Mouse (Mus musculus): ENCODE data around the gene Rpl13. TPM values are rescaled to one million over a fixed set of nuclear protein-coding genes. Genes with fewer than 3 reads are reported as not detected.
A peak's percentile ranks its signal among the peaks of the same experiment; 100 is the strongest.

The Rpl13 gene
- polyA plus RNA-seq, 1 experiment, result 3,303 TPM

DNA sequence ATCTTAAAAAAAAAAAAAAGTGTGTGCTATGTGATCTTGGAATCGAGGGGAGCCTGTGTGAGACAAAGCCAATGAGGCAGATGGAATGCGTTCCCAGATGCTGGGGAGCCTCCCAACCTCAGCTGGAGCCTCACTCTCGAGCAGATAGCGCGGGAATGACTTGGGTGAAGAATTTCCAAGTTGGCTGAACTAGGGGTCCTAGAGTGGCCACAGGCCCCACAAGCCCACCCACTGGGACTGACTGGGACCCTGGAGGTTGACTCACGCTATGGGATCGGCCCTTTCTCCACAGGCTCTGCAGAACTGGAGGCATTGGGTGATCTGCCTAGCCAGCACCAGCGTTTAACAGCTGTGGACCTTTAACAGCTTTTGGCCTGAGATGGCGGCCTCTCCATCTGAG lies 34.1 kb downstream of the Rpl13 start:
- H3K4me1 ChIP-seq (replicated peaks; ENCODE audit: control insufficient read depth, insufficient read depth, low read length), result no peaks in the 10 kb centered on the region
- H3K36me3 ChIP-seq (ENCODE audit: control insufficient read depth, insufficient read depth, low read length), result no peaks in the 10 kb centered on the region
- no peak overlapping the region for H3K27ac ChIP-seq (ENCODE audit: control insufficient read depth, insufficient read depth, low read length)
- no peak overlapping the region for H3K4me3 ChIP-seq (ENCODE audit: control insufficient read depth, insufficient read depth, low read length)
- H3K27me3 ChIP-seq (ENCODE audit: control insufficient read depth, insufficient read depth, low read length), result no peaks in the 10 kb centered on the region
- TF ChIP-seq CTCF (IDR thresholded peaks at IDR 0.05; ENCODE audit: borderline replicate concordance, control insufficient read depth, extremely low read depth, insufficient read depth, low read length, poor library complexity), result no peak
- no peak for TF ChIP-seq POLR2A (IDR thresholded peaks at IDR 0.05; ENCODE audit: control insufficient read depth, extremely low read depth, insufficient read depth, low read length, poor library complexity)
- 96% methylated on average over 9 of the region's 9 CpGs for WGBS
- no peak for DNase-seq

DNA sequence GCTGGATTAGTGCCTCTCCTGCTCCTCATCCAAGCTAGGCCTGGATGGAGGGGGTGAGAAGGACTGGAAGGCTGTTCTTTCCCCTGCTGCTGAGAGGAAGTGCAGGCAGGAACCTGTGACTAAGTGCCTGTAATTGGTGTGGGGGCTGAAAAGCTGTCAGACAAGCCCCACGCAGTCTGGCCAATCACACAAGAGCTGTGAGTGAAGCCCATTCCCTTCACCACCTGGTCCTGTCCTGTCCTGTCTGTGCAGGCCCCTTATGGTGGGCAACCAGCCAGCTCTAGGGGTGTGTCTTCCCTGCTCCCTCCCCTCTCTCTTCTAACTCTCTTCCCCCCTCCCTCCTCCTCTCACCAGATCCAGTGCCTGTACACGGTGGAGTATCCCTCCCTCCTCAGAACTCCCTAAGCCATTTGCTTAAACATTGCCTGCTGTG lies 35.5 kb downstream of the Rpl13 start:
- 0 out of 2 replicates have a peak, but pooled peaks cover 2% of the 10 kb centered on the region for H3K4me1 ChIP-seq (replicated peaks; ENCODE audit: control insufficient read depth, insufficient read depth, low read length)
- H3K27ac ChIP-seq (ENCODE audit: control insufficient read depth, insufficient read depth, low read length), result no peak overlapping the region
- no peak for TF ChIP-seq POLR2A (IDR thresholded peaks at IDR 0.05; ENCODE audit: control insufficient read depth, extremely low read depth, insufficient read depth, low read length, poor library complexity)
- no peak for TF ChIP-seq CTCF (IDR thresholded peaks at IDR 0.05; ENCODE audit: borderline replicate concordance, control insufficient read depth, extremely low read depth, insufficient read depth, low read length, poor library complexity)
- WGBS, result 52% methylated on average over 2 of the region's 2 CpGs
- H3K4me3 ChIP-seq (ENCODE audit: control insufficient read depth, insufficient read depth, low read length), result no peak overlapping the region
- H3K27me3 ChIP-seq (ENCODE audit: control insufficient read depth, insufficient read depth, low read length), result no peaks in the 10 kb centered on the region
- no peaks in the 10 kb centered on the region for H3K36me3 ChIP-seq (ENCODE audit: control insufficient read depth, insufficient read depth, low read length)
- DNase-seq, result no peak

DNA sequence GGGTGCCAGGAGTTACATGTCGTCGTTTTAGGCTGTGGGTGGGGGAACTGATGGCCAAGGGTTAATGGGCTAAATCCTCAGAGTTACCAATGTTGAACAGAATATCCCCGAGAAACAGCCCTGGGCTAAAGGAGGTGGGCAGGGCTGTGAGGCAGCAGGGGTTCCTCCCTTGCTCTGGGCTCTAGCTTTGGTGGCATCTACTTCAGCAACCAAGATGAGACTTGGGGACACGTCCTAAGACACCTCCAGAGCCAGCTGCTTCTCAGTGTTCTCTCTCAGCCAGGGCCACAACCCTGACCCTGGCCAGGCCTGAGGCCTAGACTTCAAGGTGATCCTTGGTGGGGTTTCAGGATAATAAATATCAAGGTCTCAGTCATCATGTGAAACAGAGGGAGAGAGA lies 36.6 kb downstream of the Rpl13 start:
- DNase-seq, result no peak
- H3K4me1 ChIP-seq (replicated peaks; ENCODE audit: control insufficient read depth, insufficient read depth, low read length), result peaks cover 2% of the 10 kb centered on the region; the same call in 1 of the 2 replicates
- WGBS, result 69% methylated on average over 4 of the region's 4 CpGs
- H3K27ac ChIP-seq (ENCODE audit: control insufficient read depth, insufficient read depth, low read length), result no peak overlapping the region
- no peak for TF ChIP-seq POLR2A (IDR thresholded peaks at IDR 0.05; ENCODE audit: control insufficient read depth, extremely low read depth, insufficient read depth, low read length, poor library complexity)
- no peak for TF ChIP-seq CTCF (IDR thresholded peaks at IDR 0.05; ENCODE audit: borderline replicate concordance, control insufficient read depth, extremely low read depth, insufficient read depth, low read length, poor library complexity)
- H3K36me3 ChIP-seq (ENCODE audit: control insufficient read depth, insufficient read depth, low read length), result no peaks in the 10 kb centered on the region
- H3K27me3 ChIP-seq (ENCODE audit: control insufficient read depth, insufficient read depth, low read length), result no peaks in the 10 kb centered on the region
- no peak overlapping the region for H3K4me3 ChIP-seq (ENCODE audit: control insufficient read depth, insufficient read depth, low read length)

DNA sequence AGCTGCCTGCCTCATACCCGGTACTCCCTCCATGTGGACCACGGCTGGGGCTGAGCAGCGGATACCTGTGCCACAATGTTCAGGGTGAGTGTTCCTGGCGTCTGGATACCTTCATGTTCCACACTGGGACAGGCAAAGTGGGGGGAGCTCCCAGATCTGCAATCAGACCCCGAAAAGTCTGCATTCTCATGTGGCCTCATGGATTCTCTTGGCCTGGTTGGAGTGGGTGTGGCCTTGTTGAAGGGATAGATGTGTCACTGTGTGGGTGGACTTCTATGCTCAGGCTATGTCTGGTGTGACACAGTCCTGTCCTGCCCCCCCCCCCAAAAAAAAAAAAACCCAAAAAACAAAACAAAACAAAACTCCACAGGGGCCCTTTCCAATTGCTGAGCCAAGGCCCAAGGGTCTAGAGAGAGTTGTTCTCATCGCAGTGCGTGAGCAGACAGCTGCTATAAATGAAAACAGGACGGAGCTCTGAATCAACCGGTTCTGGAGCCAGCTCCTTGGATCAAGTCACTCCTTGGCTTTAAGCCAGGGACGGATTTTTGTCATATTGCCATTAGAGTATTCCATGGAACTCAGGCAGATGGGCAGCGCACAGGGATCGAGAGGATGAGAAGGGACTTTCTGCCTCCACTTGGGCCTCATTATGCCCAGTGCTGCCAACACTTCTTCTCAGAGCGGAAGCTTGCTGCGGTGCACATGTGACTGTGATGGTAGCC lies 39.8 kb downstream of the Rpl13 start:
- H3K36me3 ChIP-seq (ENCODE audit: control insufficient read depth, insufficient read depth, low read length), result no peaks in the 10 kb centered on the region
- no peak overlapping the region for H3K27ac ChIP-seq (ENCODE audit: control insufficient read depth, insufficient read depth, low read length)
- H3K4me3 ChIP-seq (ENCODE audit: control insufficient read depth, insufficient read depth, low read length), result no peak overlapping the region
- no peak for DNase-seq
- H3K27me3 ChIP-seq (ENCODE audit: control insufficient read depth, insufficient read depth, low read length), result no peaks in the 10 kb centered on the region
- 93% methylated on average over 14 of the region's 14 CpGs for WGBS
- peaks cover 2% of the 10 kb centered on the region; the same call in 1 of the 2 replicates for H3K4me1 ChIP-seq (replicated peaks; ENCODE audit: control insufficient read depth, insufficient read depth, low read length)
- no peak for TF ChIP-seq CTCF (IDR thresholded peaks at IDR 0.05; ENCODE audit: borderline replicate concordance, control insufficient read depth, extremely low read depth, insufficient read depth, low read length, poor library complexity)
- TF ChIP-seq POLR2A (IDR thresholded peaks at IDR 0.05; ENCODE audit: control insufficient read depth, extremely low read depth, insufficient read depth, low read length, poor library complexity), result no peak

DNA sequence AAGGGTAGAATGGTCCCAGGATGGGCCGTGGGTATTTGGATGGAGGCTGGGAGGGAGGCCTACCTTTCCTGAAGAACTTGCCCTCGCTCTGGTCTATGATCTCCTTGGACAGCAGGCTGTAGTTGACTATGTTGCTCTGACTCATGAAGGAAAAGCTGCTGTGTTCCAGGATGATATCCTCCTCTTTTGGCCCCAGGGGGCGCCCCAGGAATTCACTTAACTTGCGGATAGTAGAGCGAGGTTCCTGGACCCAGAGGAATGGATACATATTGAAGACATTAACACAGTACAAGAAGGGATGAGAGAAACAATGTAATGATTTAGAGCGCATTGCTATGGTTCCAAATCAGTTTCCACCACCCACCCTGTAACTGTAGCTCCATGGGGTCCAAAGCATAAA lies 43.1 kb downstream of the Rpl13 start:
- WGBS, result 63% methylated on average over 6 of the region's 6 CpGs
- Histone ChIP-seq H3K27ac (ENCODE audit: control insufficient read depth, insufficient read depth, low read length) (no peak overlapping the region), H3K4me1 (replicated peaks; ENCODE audit: control insufficient read depth, insufficient read depth, low read length) (peaks cover 2% of the 10 kb centered on the region; the same call in 1 of the 2 replicates), H3K27me3 (ENCODE audit: control insufficient read depth, insufficient read depth, low read length) (no peaks in the 10 kb centered on the region), H3K36me3 (ENCODE audit: control insufficient read depth, insufficient read depth, low read length) (no peaks in the 10 kb centered on the region), H3K4me3 (ENCODE audit: control insufficient read depth, insufficient read depth, low read length) (no peak overlapping the region)
- peak; percentile 9 for DNase-seq
- TF ChIP-seq POLR2A (IDR thresholded peaks at IDR 0.05; ENCODE audit: control insufficient read depth, extremely low read depth, insufficient read depth, low read length, poor library complexity) (no peak), CTCF (IDR thresholded peaks at IDR 0.05; ENCODE audit: borderline replicate concordance, control insufficient read depth, extremely low read depth, insufficient read depth, low read length, poor library complexity) (no peak)

DNA sequence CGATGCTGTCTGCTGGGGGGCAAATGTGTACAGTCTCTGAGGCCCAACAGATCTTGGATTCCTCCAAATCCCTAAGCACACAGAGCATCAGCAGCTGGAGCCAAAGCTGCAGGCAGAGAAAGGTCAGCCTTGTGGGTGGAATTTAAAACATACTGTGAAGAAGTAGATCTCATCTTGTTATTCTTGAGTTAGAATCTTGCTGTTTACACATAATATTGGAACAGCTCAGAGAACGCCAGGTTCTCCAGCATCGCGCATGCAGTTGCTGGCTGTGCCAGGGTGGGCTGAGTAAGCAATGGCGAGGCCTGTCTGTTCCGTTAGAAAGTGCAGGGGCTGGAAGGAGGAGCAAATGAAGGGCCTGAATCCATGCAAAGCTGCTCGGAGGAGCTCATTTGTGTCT lies 44.2 kb downstream of the Rpl13 start:
- no peak for TF ChIP-seq POLR2A (IDR thresholded peaks at IDR 0.05; ENCODE audit: control insufficient read depth, extremely low read depth, insufficient read depth, low read length, poor library complexity)
- TF ChIP-seq CTCF (IDR thresholded peaks at IDR 0.05; ENCODE audit: borderline replicate concordance, control insufficient read depth, extremely low read depth, insufficient read depth, low read length, poor library complexity), result no peak
- no peak for DNase-seq
- Histone ChIP-seq H3K4me1 (replicated peaks; ENCODE audit: control insufficient read depth, insufficient read depth, low read length) (peaks cover 2% of the 10 kb centered on the region; the same call in 1 of the 2 replicates), H3K27me3 (ENCODE audit: control insufficient read depth, insufficient read depth, low read length) (no peaks in the 10 kb centered on the region), H3K4me3 (ENCODE audit: control insufficient read depth, insufficient read depth, low read length) (no peak overlapping the region), H3K27ac (ENCODE audit: control insufficient read depth, insufficient read depth, low read length) (no peak overlapping the region), H3K36me3 (ENCODE audit: control insufficient read depth, insufficient read depth, low read length) (no peaks in the 10 kb centered on the region)
- WGBS, result 96% methylated on average over 7 of the region's 7 CpGs

Measured in thymus, adult 2 months (tissue).